Mouse (Mus musculus) brain, embryonic 18.5 days (tissue): ENCODE results near the gene Cdh4.

Experiments
- DNase-seq: peaks from one replicate; pipeline ENCODE4 v3.0.0-alpha.2; 2012; ENCODE audit warnings: low read depth, low spot score

Cdh4 gene

DNA sequence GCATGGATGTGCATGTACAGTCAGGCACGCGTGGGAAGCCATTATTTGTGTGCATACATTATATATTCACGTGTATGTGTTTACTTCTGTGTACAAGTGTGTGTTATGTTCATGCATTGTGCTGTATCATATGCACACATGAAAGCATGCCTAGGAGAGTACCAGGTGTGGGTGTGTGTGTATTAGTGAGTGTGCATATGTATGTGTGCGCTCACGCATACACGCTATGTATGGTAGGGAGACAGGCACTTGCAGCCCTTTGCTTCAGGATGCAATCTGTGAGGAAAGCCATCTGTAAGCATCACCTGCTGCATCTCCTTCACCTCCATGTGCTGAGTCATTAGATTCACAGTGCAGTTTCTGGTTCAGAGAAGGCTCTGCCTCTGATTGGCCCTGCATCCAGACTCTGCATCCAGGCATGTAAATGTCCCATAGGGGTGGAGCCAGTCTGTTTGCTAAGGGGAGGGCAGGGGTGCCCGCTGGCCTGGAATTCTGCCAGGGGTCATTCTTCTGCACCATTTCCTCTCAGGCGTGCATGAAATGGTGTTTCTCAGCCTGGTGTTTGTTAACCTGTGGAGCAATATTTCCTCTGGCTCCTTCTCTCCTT, 25.7 kb downstream of the Cdh4 start:
- DNase-seq, result no peak

DNA sequence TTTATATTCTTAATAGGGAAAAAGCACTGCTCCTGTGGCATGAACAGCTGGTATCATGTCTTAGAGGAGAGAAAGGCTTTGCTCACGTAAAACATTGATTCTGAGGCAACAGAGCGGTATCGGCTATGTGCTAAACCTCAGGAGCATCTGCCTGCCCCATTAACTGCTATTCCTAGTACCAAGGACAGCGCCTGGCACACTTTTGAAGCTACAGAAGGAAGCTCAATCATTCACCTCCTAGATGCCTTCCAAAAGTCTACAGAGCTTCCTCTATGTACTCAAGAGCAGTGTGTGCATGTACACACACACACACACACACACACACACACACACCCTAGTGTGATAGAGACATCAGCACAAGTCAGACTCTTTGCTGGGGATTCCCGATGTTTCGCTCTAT, 34.4 kb downstream of the Cdh4 start:
- no peak for DNase-seq

DNA sequence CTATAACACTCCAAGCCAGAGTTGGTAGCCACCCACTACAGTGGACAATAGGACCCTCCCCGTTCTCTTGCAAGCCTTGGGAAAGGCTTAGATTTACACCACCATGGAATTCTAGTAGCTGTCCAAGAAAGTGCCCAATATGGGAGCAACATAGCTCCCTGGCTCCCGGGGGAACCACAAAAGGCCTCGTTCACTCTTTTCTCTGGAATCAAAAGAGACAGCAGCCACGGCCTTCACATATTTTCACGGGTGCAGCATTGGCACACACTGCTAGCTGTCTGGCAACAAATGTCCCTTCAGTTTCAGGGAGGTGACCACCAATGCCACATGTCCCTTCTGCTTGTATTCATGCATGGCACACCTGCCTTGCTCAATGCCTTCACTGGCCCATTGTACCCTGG, 38.6 kb downstream of the Cdh4 start:
- no peak for DNase-seq

DNA sequence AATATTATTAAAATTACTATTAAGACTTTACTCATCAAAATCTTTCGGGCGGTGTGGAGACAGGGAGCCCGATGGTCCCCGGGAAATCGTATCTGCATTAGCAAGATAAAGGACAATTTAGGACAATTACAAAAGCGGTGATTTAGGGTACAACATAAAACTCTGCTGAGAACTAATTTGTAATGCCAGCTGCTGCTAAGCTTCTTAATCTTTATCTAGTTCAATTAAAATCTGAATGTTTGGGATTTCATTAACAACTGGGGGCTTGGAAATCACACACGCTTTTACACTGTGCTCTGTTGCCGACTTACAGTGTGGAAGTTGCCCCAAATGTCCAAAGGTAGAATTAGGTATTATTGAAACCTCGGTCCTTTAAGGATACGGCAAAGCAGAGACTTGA, 39.1 kb downstream of the Cdh4 start:
- no peak for DNase-seq

DNA sequence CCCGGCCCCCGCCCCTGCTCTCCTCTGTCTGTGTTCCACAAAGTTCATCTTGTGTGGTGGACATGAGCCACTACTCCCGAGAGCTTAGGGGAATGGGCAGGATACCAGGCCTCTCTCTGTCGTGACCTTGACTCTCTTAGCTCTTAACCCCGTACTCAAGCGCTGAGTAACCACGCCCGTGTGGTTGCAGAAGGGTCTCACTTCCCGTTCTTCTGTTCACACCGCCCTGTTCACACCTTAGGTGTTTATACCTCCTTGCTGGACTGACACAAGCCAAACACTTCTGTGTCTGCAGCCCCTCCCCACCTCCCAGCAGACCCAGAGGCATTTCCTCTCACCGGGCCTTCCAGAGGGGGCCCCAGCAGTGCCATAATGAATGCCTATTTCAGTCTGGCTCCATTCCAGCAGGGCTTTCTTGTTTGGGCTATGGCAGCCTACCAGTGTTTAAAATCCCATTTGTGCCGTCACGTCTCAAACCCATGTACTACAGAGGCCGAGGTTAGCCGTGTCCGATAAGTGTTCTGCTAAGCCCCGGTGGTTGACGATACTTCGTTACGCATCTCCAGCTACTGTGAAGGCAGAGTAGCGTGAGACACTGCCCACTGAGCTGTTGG, 46.4 kb downstream of the Cdh4 start:
- no peak for DNase-seq

DNA sequence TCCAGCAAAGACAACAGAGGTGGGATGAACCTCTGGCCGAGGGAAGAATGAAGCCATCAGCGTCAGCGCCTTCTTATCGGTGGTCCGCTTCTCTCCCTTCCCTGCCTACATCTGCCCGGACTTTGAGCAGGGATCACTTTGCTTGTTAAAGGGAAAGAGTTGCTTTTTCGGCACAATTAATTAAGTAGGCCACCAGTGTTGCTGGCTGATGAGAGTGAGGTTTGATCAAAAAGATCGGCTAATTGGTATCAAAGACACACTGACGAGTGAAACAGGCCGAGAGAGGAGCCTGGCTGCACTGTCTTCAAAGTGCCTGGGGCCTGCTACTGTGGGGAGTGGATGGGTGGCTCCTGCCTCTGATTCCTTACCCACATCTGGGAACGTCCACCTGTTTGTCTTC, 49.7 kb downstream of the Cdh4 start:
- no peak for DNase-seq

DNA sequence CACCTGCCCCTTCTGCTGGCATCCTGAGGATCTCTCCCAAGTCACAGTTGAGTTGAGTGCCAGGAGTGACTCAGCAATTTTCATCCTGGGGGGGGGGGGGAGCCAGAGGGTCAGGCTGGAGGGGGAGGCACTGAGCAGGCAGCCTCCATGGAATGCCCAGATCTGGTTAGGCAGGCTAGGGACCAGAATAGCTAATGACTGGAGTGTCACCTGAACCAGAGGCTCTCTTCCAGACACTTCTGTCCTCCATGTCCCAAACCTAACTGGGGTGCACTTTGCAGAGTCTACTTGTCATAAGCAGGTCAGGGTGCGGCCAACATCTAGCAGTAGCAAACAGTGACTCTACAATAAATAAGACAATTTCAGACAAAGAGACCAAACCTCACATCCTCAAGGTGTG, 52.0 kb downstream of the Cdh4 start:
- no peak for DNase-seq

DNA sequence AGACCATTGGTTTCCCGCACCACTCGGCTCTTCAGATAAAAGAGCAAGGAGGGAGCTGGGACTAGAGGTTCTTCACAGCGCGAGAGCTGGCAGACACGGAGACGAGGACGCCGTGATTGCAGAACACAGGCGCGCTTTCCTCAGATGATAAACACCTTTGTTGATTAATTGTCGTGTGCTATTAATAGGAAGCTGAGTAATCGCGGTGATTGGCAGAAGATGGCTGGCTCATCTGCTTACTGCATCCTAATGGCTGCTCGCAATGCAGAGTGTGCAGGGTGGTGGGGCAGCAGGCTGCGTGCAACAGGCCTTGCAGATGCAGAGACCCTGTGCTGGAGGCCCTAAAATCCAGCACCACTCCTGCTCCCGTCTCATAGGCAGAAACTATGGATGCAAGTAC, 68.2 kb downstream of the Cdh4 start:
- no peak for DNase-seq

DNA sequence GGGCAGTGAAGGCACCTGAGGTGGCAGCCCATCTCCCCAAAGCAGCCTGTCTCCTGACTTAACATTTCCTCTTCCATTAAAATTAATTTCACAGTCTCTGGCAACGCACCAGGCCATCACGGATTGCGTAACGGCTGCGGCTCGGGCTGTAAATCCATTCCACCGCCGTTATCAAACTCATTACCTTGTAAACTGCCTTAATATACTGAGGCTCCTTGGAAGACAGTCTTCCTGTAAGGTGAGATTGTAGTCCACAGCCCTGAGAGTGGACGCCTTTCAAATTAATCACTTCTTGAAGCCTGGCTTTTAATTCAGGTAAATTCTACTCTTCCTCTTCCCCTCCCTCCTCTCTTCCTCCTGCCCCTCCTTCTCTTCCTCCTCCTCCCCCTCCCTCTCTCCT, 74.3 kb downstream of the Cdh4 start:
- DNase-seq, result no peak

DNA sequence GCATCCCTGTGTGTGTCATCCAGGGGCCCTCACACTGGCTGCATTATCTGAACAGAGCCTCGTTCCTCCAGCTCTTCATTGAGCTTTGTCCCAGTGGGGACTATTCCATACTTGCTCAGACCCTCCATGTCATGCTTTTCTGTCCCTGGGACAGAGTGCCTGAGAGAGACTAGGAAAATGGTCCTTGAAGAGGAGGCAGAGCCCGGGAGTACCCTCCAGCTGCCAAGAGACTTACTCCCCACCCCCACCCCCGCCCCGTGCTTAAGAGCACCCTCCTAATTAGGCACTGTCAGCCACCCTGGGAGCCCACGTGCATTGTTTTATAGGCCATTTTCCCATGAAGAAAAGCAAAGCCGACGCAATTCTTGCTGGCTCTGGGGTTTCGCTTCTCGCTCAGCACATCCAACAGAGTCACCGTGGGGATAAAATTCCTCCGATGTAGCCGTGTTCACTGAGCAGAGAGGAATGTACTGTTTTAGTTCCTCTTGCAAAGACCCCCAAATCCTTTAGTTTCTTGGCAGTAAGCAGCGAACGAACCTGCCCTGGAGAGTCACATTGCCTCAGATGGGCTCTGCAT, 76.3 kb downstream of the Cdh4 start:
- no peak for DNase-seq

DNA sequence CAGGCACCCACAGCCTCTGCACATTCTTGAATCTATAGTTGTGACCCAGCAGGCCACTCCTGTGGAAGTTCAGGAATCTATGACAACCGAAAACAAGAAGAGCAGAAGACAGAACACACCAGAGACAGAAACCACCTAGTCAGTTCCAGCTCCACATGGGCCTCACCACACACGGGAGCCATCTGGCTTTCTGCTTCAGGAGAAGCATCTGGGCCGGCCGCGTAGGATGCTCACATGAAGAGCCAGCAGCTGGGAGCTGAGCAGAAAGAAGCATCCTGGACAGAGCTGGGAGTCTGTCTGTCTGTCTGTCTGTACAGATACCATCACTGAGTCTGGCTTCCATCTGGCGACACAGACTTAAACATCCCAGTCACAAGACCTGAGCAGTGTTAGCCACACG, 76.9 kb downstream of the Cdh4 start:
- no peak for DNase-seq

DNA sequence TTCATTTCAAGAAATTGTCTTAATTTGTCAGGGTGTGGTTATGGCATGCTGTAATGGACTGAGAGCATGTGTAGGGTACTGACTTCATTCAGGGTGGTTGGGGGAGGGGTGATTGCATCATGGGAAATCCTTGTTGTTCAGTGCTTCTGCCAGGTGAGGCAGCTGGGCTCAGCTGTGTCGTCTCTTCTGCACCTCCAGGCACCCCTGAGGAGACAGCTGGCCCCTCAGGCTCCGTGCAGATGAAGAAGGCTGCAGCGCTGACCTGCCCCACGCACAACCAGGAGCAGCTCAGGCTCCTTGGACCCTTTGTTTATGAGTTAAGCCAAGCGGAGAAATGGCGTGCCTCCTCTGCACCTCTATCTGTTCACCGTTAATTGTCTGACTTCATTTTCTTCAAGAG, 77.7 kb downstream of the Cdh4 start:
- no peak for DNase-seq

DNA sequence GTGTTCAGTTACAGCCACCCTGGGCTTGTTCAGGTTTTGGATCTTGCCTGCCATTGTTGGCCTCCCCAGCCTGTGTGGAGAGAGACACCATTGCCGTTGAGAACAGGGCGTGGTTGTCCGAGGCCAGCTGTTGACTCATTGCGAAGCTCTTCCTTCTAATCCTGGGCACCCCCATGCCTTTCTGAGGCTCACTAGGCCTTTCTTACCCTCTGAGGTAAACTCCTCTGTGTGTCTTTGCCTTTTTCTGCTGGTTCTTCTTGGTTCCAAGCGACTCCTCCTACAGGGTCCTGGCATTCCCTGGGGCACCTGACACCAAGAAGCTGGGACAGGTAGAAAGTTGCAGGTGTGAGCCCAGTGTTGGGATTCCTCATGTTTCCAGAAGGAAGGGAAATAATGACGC, 78.7 kb downstream of the Cdh4 start:
- no peak for DNase-seq

DNA sequence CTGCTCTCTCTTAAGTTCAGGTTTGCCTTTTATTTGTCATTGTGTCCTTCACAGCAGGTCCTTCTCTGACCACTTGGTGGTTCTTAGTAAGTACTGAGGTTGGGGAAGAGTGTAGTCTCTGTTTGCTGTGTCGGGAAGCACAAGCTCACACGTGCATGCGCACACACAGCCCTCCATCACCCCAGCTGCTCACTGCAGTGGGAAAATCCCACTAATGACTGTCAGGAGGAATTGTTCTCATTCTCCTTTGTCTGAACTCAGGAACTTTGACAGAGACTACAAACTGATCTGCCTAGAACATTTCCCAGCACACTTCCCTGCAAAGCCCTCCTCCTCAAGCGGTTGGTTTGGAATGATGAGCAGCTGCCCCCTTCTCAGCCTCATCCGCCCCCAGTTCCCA, 79.2 kb downstream of the Cdh4 start:
- DNase-seq, result no peak

DNA sequence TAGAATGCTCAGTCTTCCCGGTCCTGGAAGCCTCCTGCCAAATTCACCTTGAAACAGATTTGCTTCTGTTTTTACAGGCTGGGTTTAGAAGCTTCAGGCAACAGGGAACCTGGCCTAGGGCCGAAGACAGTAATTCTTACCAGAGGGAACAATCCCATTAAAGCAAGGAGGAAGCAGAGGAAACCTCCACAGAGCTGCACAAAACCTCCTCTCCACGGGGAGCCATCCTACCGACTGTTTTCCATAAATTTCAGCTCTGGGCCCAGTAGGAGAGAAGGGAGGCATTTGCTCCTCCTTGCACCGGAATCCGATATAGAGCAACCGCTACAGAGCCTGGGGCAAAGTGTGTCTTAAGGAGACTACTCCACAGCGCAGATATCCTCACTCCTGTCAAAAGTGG, 79.9 kb downstream of the Cdh4 start:
- no peak for DNase-seq

DNA sequence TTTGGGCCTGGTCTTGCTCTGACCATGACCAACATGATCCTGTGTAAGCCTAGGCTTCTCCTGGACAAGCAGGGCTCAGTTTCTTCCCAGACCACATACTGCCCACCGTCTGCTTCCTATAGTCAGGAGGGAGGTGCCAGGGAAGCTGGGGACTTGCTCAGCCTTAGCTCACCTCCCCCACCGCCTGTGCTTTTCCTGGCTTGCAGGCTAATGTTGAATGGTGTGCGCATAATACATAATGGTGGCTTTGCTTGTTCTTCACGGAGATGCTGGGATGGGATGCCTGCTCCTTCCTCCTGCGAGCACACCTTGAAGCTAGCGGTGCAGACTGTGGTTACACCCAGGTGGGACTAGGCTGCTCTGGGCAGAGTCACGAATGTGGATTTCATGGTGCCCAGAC, 84.7 kb downstream of the Cdh4 start:
- DNase-seq, result no peak

DNA sequence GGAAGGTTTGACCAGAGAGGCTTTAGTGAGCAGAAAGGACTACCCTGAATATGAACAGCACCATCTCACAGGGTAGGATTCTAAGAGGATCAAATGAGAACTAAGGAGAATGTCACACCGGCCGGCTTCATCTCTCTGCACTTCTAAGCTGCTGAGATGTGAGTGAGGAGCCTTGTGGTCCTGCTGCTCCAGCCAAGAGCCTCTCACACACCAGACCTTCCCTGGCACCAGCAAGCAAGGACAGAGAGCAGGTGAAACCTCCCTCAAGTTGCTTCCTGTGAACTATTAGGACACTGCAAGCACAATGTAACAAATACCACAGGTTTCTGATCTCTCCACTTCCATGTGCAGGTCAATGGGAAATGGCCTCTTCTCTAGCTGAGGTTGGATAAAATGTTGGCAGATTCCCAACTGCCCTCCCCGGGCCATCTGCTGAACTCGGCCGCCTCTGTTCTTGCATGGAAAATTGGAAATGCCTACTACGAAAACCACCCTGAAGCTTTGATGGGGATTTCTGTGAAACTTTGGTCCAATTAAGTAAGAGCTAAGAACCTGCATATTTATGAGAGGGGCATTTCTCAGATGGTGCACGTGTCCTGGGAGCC, 88.3 kb downstream of the Cdh4 start:
- DNase-seq, result no peak

DNA sequence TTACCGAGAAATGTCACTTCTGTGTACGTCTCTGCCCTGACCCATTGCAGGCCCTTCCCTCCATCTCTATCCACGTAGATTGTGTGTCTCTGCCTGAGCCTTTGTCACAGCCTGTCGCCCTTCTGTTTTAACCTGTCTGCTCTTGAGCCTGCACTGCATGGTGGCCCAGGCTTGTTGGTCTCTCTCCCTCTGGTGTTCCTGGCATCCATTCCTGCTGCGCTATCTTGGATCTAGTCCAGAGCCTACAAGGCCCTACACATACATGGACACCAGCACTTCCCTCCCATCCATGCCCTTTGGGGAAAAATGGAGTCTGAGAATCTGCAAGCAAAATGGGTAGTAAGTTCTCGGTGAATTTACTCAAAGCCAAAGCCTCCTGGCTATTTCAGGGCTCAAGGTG, 91.0 kb downstream of the Cdh4 start:
- DNase-seq, result no peak

DNA sequence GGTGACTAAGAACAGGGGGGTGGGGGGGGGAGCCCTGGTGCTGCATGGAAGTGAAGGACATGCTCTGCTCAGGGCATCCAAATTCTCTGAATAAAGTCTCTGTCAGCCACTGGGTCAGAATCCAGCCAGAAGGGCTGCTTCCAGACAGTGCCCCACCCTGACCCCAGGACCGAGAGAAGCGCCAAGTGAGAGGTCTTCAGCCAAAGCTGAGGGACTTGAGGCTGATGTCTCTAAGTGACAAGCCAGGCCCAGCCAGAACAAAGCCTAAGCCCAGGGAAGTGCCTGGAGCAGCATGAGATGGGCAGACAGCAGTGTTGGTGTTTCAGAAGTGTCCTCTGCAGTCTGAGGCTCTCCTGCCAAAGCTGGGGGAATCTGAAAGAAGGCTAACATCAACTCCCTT, 91.7 kb downstream of the Cdh4 start:
- DNase-seq, result no peak

DNA sequence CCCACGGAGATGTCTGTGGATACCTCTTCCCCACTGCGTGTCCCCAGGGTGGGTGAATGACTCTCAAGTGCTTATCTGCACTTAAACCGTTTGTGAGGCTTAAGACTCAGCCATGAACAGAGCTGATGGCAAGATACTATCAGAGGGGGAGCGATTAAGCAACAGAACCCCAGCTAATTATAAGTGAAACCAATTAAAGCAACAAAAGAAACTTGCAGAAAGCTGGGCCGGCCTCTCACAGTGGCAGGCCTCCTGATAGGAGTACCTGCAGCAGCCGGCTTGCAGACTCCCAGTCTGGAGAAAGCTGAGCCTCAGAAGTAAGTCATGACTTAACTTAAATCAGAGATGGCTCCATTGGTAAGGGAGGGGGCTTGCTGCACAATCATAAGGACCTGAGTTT, 93.0 kb downstream of the Cdh4 start:
- no peak for DNase-seq

DNA sequence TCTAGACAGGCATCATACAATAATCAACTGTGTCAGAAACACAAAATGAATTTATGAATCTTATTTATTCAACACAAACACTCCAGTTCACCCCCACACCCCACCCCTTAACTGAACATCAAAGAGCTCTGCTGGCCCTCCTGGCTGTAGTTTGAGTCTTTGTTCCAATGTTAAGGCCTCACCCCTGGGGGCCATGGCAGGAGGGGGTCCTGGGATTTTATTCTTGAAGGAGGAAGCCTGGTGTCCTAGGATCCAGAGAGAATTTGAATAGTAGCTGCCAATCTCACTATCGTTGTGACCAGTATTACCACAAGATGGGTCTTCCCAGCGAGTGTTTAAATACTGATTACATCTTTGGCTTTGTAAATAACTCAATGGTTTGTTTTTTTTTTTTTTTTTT, 94.5 kb downstream of the Cdh4 start:
- DNase-seq, result no peak

DNA sequence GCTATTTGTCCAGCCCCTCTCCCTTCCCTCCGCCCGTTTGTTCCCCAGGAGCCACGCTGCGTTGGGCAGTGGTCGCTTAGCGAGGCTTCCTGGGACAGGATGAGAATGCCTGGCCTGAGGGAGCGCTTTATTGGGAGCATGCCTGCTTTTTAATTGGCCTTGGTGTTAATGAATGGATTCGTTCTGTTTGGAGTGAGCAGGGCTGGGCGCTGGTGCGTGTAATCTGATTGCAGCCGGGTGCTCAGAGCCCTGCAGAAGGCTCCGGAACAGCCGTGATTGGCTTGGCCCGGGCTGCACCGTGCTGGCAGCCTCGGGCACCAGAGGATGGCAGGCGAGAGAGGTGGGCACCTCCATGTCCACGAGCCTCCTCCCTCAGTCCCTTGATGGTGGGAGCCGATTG, 95.2 kb downstream of the Cdh4 start:
- peak; percentile 72 for DNase-seq

DNA sequence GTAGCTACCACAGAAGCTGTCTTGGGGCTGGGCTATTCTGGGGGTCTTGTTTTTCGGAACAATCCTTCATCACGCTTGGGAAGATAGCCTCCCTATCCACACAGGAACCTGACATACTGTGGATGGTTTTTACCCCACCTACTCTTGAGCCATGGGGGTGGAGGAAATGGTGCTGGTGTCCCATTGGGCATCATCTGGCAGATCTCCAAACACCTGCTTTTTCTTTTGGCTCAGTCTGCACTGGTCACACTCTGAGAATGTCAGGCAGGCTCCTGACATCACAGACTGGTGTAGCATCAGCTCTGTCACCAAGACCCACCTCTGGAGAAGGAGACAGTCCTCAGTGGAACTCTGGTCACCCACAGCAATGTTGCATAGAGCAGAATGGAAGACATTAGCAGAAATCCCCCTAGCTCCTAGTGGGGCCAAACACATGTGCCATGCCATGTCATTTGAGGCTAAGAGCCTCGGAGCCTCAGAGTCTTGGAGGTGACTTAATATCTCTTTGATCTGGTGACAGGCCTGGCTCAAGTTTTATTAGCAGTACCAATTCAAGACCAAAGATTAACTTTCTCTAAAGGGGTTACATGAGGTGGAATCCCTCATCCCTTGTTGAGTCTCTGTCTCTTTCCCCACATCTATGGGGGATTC, 95.7 kb downstream of the Cdh4 start:
- no peak for DNase-seq
